Mouse (Mus musculus) lung, adult 2 months (tissue): Measurements from ENCODE around the gene Pgghg. TPM values are rescaled to one million over a fixed set of nuclear protein-coding genes. Genes with fewer than 3 reads are reported as not detected.

Source experiments
- DNase-seq: peaks from one replicate; pipeline ENCODE4 v3.0.0; 2022
- H3K4me1 ChIP-seq: fragments of 200-500 bp; 2 replicates; pipeline ENCODE4 v1.6.1; 2011; ENCODE audit warnings: low read length; ENCODE audit not compliant: control insufficient read depth, insufficient read depth
- H3K4me3 ChIP-seq: fragments of 200-500 bp; replicated peaks from 2 replicates; pipeline ENCODE3; 2011; ENCODE audit warnings: low read depth, mild to moderate bottlenecking, control low read depth, low read length; ENCODE audit errors: extremely low read depth
- CTCF ChIP-seq: fragments of 200-500 bp; IDR thresholded peaks from 2 replicates; pipeline ENCODE4 v1.5.1; 2011; ENCODE audit warnings: mild to moderate bottlenecking, low read length, control low read depth; ENCODE audit not compliant: insufficient read depth
- POLR2A ChIP-seq: fragments of 200-500 bp; IDR thresholded peaks from 2 replicates; pipeline ENCODE4 v1.6.1; 2011; ENCODE audit warnings: low read depth, mild to moderate bottlenecking, control low read depth, low read length, borderline replicate concordance; ENCODE audit errors: extremely low read depth
- WGBS: fragments of 180-500 bp; shearing (Covaris S2); methylation state at CpG from one replicate; pipeline ENCODE4 v1.1.7; 2018; 5-methylcytosine and 5-hydroxymethylcytosine counted together
- polyA plus RNA-seq: library from polyadenylated mRNA; depleted of rRNA; stranded (reverse); fragments of >200 nt; gene quantifications from 2 replicates; pipeline ENCODE4 v1.2.3, GENCODE M21; 2012

Gene Pgghg
- polyA plus RNA-seq, 1 experiment = 39.3 TPM

DNA sequence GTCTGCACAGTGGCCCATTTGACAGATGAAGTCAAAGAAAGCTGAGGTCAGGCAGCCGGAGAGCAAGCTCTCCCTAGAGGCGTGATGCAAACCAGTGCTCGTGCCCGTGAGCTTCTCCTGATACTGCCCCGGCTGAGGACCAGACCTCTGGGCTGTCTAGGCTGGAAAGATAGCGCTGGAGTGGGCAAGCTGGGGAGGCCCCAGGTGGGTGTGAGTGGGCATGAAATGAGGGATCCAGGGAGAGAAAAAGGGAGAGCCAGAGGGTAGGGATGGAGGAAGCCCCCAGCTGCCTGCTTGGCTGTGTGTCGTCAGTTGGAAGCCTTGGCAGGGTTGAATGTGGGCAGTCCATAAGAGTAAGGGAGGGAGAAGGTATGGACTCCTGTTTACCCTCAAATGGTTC is 3.0 kb downstream of the Pgghg start:
- no peak for DNase-seq
- Histone ChIP-seq H3K4me1 (peaks cover 25% of the 10 kb centered on the region), H3K4me3 (no peak overlapping the region)
- TF ChIP-seq CTCF (no peak), POLR2A (no peak)
- WGBS = 85% methylated on average over 7 of the region's 7 CpGs

DNA sequence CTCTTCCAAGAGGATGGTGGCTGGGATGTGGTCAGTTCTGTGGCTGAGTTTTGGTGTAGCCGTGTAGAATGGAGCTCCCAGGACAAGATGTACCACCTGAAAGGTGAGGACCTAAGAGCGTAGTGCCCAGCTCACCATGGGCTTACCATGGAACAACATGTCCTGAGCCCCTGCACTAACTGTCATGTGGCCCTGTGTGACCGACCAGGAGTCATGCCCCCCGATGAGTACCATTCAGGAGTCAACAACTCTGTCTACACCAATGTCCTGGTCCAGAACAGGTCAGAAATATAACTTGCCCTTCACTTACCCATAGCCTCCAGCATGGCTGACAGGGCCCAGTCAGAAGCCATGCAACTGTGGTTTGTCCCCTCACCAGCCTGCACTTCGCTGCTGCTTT is 4.1 kb downstream of the Pgghg start:
- 95% methylated on average over 5 of the region's 5 CpGs for WGBS

DNA sequence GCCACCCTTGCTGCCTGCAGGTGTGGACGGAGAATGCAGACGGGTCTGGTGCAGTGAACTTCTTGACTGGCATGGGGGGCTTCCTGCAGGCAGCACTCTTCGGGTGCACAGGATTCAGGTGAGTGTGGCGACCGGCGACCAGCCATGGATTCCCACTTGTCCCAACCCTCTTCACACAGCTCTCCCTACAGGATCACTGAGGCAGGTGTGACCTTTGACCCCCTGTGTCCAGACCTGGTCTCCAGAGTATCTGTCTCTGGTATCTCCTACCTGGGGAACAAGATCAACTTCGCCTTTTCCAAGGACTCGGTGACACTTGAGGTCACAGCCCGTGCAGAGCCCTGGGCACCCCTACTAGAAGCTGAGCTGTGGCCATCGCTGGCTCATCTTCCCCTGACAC is 5.1 kb downstream of the Pgghg start:
- WGBS = 89% methylated on average over 10 of the region's 10 CpGs
- DNase-seq = no peak
- H3K4me1 ChIP-seq = peaks cover 37% of the 10 kb centered on the region
- TF ChIP-seq CTCF = no peak
- no peak for TF ChIP-seq POLR2A
- no peak overlapping the region for H3K4me3 ChIP-seq

More for the DNA sequence above, 4.1 kb downstream of the Pgghg start:
- no peak overlapping the region for H3K4me3 ChIP-seq
- peaks cover 28% of the 10 kb centered on the region for H3K4me1 ChIP-seq
- DNase-seq = no peak
- TF ChIP-seq POLR2A (no peak), CTCF (no peak)

DNA sequence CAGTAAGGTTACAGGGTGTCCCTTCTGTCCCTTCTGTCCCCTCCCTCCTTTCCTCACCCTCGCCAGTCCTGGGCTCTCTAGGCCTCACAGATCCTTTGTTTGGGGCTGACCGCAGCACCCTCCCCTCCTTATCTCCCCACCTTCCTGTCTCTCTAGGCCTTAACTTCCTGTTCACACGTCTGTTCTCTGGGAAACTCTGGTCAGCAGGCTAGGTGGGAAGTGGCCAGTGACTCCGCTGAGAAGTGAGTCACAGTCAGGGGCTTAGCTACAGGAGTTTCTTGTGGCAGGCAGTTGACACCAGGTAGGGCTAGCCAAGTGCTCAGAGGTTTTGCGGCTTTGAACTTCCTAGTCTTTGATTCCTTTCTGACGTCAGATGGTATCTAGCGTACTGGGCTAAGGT is 5.8 kb downstream of the Pgghg start:
- no peak for TF ChIP-seq POLR2A
- WGBS = 33% methylated on average over 7 of the region's 7 CpGs
- DNase-seq = no peak

DNA sequence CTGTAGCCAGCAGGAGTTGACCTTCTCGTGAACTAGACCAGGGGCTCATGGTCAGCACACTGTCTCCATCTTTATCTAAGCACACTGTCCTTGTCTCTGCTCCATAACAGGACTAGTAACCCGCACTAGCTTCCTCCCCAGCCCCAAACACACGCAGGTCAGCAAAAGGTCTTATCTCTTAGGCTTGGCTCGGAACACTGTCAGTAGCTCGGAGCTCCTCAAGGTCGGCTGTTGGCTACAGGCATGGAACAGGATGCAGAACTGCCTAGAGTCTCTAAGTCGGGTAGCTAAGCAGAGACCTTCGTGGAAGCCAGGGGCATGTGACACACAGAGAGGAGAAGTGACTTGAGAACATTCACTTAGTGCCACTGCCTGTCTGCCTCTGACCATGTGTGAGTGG is 7.0 kb downstream of the Pgghg start:
- DNase-seq = no peak
- WGBS = 44% methylated on average over 8 of the region's 8 CpGs
- TF ChIP-seq POLR2A (no peak), CTCF (no peak)
- no peak overlapping the region for H3K4me3 ChIP-seq
- H3K4me1 ChIP-seq = peaks cover 40% of the 10 kb centered on the region

More for the DNA sequence above, 5.8 kb downstream of the Pgghg start:
- Histone ChIP-seq H3K4me3 (no peak overlapping the region), H3K4me1 (peaks cover 40% of the 10 kb centered on the region)

DNA sequence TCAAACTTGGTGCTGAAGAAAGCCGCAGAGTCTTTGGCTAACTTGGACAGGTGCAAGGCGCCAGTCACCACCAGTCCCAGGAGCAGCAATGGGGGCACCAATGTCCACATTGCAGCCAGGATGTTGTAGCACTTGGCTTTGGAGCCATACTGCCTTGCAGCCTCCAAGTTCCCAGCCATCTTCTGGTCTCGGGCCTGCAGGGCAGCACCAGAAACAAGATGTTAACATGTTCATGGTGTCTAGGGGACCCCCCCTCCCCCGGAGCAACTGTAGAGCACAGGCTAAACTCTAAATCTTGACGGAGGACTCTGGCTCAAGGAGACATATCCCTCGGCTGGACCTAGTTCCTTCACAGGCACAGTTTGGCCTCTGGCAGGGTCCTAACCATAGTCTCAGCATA is 8.1 kb downstream of the Pgghg start:
- Histone ChIP-seq H3K4me3 (no peak overlapping the region), H3K4me1 (peaks cover 43% of the 10 kb centered on the region)
- WGBS = 82% methylated on average over 6 of the region's 6 CpGs
- DNase-seq = no peak
- TF ChIP-seq CTCF (no peak), POLR2A (no peak)

DNA sequence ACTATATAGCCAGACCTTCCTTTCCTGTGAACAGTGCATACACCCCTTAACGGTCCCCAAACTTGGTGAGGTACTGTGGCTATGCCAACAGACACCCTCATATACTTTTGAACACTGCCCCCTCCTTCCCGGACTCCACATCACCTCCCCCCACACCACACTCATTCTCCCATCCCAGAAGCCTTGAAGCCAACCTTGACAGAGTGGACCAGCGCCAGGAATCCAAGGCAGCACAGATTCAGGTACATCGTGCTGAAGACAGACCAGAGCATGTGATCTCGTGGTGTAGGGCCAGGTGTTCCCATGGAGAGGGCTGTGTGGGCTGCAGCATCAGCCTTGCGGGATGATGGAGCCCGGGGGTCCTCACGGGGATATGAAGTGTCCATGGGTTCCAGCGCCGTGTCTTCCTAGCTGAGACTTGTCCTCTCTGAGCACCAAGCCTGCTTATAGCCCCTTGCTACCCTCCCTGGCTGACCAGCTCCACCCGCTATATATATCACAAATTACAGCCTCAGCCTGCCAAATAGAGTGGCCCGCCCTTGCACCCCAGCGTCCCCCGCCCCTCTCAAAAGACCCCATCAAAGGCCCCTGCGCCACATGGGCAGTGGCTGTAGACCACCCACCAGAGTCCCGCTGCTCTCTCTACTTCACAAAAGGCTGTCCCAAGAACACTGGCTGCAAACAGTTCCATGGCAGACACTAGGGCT is 8.8 kb downstream of the Pgghg start, which contains the start of gene Ifitm5:
Gene Ifitm5 (minus strand): TSS at position 468 of the 707 bp plus-strand sequence.
- H3K4me3 ChIP-seq = no peak within 1 kb of the TSS
- no peak for DNase-seq
- peaks cover 43% of the 10 kb centered on the region for H3K4me1 ChIP-seq
- TF ChIP-seq CTCF = no peak
- no peak for TF ChIP-seq POLR2A
- WGBS = 90% methylated on average over 16 of the region's 16 CpGs

DNA sequence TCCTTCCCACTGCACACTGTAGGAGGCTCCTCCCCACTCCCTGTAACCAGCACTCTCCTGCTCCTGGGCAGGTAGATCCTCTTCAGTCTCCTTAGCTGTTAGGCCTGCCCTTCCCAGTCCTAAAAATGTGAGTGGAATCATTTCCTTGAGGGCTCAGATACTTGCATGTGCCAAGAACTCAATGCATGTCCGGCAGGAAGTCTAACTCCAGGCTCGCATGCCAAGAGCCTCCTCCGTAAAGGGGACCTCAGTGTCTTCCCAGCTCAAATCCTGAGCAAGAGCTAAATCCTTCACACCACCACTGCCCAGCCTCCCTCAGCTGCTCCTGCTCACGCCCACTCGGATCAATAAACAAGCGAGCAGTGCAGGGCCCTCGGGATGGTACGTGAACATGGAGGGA is 9.9 kb downstream of the Pgghg start:
- no peak for DNase-seq
- WGBS = 26% methylated on average over 8 of the region's 8 CpGs

DNA sequence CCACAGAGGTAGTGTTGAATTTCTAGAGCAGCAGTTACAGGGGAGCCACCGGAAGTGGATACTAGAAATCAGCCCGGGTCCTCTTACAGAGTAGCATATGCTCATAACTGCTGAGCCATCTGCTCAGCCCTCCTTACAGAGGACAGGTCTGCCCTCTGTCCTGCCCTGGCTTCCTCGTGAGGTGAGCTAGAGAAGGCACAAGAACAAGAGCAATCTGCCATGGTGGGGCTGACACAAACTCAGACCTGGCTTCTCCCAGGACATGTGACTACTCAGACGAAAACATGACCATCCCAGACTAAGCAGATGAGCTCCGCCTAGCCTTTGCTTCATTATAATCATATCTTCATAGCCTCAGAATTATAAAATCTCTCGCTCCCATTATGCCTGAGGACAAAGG is 10.6 kb downstream of the Pgghg start:
- DNase-seq = no peak
- WGBS = 55% methylated on average over 6 of the region's 6 CpGs
- no peak overlapping the region for H3K4me3 ChIP-seq
- TF ChIP-seq POLR2A (no peak), CTCF (no peak)
- H3K4me1 ChIP-seq = peaks cover 44% of the 10 kb centered on the region

More for the DNA sequence above, 9.9 kb downstream of the Pgghg start:
- peak overlapping the region; percentile 17 for H3K4me3 ChIP-seq
- TF ChIP-seq CTCF = no peak
- TF ChIP-seq POLR2A = peak; percentile 29; the same call in 1 of the 2 replicates
- peaks cover 45% of the 10 kb centered on the region for H3K4me1 ChIP-seq

DNA sequence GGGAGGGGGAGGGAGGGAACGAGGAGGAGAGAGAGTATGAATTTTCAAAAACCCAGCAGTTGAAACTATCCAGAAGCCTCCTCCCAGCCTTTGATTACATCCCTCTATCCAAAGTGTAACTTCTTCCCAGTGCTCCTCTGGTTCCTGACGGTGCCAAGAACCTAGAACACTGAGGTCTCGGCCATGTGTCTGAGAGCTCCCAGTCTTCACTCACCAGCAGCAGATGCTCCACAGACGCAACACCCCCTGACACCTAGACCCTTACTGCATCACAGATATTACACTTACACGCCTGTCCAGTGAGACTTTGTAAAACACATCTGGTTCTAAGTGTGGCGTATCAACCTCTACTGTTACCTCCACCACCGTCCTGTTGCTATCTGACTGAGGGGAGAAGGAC is 11.2 kb downstream of the Pgghg start:
- whole genome bisulfite sequencing = 64% methylated on average over 7 of the region's 7 CpGs
- no peak for TF ChIP-seq CTCF
- no peak for TF ChIP-seq POLR2A
- DNase-seq = no peak
- no peak overlapping the region for H3K4me3 ChIP-seq
- peaks cover 40% of the 10 kb centered on the region for H3K4me1 ChIP-seq
